Mouse (Mus musculus) lung, postnatal 4 days (tissue): ENCODE measurements around the gene Fasn.

Experiments
- DNase-seq, 2 experiments: peaks; one replicate each; pipeline ENCODE4 v3.0.0; 2021

Fasn gene

DNA sequence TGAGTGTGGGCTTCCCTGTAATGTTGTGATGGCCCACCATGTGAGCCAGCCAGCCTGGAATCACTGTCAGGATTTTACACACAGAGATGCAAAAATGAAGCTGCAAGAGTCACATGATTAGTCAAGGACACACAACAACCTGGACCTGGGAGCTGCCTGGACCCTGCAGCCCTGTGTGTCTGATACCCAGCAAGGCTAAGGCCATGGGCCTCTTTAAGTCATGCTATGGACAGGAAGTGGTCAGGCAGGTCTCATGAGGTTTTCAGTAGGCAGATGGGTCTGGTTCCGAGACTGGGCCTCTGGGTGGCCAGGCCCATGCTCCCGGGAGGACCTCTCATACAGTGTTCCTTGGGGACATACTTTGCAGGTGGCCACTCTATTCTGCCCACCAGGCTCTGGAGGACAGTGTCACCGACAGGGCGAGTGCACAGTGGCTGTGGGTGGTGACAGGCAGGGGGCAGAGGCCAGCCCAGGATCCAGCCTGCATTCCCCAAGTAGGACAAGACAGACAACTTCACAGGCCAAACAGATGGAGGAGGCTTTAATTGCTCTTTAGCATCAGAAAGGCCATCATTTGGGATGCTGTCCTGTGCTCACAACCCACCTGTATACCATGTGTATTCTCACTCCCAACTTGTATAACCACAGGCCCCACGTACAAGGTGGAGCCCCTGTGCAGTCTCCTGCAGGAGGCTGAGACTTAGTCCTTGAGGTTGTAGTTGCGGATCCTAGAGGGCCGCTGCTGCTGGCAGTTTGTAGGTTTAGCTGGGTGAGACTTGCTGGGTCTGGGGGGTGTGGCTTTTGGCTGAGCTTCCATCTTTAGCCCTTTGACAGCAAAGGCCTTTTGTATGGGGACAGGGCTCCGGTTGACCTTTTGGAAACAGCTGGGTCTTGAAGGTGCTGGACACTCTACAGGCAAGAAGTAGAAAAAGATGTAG is 1.9 kb upstream of the Fasn start:
- no peak for DNase-seq

DNA sequence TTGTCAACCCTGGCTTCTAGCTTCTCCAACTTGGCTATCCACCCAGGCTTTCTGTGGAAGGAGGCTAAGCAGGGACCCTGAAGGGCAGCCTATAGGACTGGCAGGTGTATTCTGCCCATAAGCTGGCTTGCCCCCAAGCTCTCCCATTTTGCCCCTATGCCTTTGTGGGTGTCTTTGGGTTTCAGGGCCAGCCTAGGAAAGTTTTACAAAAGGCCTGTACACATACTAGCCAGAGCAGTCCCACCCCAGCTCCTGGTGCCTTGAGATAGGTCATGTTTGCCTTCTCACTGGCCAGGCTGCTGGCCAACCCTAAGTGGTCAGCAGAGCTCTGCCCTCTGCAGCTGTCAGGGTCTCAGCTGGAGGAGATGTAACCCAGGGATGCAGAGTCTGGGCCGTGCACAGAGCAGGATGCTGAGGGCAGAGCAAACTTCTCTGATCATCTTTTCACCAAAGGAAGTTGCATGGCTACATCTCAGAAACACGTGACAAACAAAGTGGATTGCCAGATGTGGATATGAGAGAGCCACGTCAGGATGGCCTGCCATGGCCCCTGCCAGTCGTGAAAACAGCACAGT is 1.0 kb upstream of the Fasn start:
- no peak for DNase-seq

DNA sequence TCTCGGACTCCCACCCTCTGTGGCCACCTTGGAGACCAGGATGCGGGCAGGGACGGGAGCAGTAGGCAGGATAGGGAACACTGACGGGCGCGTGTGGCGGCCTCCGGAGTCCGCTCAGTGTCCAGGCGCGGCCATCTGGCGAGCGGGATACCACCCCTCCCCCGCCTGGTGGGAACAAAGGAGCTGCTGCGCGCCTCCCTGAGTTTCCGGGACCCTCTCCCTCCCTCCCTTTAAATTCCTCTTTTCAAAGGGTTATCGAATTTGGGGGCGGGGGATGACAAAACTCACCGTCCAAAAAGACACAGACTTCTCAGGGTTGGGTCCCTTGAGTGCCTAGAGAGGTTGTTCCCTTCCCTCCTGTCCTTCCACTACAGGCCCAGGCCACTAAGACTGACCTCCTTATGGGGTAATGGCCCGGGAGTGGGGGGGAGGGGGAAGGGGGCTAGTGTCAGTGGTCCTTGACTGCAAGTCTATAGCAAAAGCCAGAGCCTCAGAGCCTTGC is 491 bp upstream of the Fasn start:
- DNase-seq: no peak

GRCm38 (mm10) chr11:120823551-120823947 is 798 bp downstream of the Fasn start:
- DNase-seq: no peak

DNA sequence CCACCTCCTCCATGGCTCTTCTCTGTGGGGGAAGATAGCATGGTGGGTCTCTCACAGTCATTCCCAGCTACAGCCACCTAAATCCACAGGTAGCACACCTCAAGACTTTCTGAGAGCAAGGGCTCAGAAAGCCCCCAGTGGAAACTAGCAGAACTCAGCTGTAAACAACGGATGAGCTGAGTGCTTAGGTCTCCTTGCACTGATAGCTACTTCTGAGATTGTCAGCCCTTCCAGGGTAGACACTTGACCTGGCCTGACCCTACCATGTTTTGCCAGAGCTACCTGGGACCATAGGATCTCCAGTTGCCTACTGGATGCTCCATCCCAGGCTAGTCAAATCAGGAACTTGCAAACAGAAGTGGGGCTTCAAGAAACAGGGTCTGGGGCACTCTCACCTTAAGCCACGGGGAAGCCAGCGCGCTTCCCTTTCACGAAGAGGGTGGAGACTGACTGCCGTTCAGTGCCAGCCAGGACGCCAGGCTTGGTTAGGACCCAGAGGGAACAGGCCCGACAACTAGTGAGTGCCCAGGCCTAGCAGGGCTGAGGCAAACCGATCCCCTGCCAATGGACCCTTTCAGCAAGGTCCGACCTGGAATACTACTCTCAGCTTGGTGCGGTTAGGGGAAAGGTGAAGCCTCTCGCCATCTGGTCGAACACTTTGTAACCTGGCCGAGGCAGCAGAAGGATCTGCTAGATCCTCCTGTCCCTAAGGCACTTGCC is 1.4 kb downstream of the Fasn start:
- peak in 1 of 2 experiments; percentile 37 for DNase-seq

DNA sequence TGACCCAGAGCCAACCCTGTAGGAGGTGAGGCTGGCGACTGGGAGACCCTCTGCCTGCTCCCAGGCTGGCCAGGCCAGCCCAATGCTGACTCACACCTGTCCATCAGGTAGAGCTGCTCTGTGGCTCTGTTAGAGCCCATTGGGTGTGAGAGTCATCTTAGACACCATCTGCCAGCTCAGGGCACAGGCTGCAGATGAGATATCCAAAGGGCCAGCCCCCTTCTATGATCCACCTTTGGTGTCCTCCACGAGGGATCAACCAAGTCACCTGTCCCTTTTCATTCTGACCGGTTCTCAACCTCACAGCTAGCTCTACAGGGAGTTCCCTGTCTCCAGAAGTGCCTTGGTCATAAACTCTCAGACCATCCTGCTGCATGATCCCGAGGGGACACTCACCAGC is 2.0 kb downstream of the Fasn start:
- DNase-seq: no peak

- DNase-seq: peak; percentile 39 to 57
Observed at GRCm38 (mm10) chr11:120821076-120821922, 3.0 kb downstream of the Fasn start.

DNA sequence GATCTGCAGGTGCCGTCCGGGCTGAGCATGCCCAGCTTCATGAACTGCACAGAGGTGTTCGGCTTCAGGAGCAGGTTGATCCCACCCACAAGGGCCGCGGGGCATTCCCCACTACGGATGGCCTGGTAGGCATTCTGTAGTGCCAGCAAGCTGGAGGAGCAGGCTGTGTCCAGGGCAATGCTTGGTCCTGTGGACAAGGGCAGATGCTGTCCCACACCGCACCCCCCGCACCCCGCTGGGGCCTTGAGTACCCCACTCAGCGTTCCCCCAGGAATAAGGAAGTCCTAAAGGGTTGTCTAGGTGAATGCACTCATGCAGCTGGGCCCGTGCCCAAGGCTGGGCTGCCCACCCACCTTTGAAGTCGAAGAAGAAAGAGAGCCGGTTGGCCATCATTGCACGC is 3.8 kb downstream of the Fasn start:
- DNase-seq: no peak

GRCm38 (mm10) chr11:120819556-120819955 is 4.8 kb downstream of the Fasn start:
- no peak for DNase-seq

DNA sequence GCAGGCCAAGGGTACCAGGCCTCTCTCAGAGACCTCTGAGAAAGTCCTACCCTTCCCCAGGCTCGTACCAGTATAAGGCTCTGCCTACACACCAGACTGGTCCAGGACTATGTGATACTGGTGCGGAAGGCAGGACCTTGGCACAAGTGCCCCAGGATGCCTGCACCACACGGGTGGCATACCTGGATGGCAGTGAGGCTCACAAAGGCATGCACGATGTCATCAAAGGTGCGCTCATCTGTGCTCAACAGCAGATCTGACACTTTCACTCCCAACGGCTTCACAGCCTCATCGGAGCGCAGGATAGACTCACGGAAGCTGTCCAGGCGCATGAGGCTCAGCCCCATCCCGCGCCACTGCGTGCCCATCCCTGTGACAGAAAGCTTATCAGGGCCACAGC is 6.1 kb downstream of the Fasn start:
- DNase-seq: no peak

DNA sequence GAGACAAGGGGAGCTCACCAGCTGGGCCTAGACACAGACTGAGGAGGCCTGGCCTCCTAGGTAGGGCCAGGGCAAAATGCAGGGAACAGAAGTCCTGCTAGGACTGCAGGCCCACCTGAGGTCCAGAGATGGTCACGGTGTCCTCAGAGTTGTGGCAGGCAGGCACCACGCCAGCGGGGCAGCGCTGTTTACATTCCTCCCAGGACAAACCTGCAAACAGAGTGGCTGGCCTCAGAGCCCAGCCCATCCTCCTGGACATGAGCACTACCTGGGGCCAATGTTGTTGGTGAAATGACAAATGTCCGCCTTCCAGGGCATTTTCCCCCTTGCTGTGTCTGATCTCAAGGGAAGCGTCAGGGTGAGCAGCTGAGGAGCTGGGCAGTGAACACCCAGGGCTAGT is 7.0 kb downstream of the Fasn start:
- no peak for DNase-seq

DNA sequence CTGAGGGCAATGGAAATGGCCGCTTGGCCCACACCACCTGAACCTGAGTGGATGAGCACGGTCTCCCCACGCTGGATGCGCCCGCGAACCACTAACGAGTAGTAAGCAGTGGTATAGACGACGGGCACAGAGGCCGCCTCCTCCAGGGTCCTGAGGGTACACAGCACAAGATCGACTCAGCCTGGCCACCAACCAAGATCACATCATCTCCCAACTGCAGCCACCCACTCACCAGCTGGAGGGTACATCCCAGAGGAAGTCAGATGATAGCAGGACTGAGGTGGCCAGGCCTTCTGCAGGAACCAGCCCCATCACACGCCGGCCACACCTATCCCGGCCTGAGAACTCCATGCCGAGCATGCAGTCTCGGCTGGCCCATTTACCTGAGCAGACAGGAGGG is 12.3 kb downstream of the Fasn start:
- no peak for DNase-seq

GRCm38 (mm10) chr11:120808010-120808409 is 16.3 kb downstream of the Fasn start:
- no peak for DNase-seq

- DNase-seq: no peak
Observed at GRCm38 (mm10) chr11:120805375-120806298, 18.7 kb downstream of the Fasn start.

DNA sequence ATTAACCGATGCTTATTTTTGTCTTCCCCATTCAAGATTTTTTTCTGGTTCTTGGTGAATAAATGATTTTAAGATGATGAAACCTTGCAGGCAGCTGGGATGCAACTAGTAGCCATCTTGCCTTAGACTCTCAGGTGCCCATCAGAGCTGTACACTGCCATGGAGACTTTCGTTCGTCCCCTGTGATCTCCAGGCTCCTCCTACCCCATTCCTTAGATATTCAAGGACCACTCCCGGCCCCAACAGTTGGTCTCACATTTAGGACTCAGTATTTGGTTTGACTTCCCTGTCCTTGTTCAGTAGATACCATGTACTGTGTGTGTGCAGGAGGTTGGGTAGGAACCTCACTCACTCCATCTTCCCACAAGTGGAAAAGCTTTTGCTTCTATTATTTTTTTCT is 19.6 kb downstream of the Fasn start:
- no peak for DNase-seq

DNA sequence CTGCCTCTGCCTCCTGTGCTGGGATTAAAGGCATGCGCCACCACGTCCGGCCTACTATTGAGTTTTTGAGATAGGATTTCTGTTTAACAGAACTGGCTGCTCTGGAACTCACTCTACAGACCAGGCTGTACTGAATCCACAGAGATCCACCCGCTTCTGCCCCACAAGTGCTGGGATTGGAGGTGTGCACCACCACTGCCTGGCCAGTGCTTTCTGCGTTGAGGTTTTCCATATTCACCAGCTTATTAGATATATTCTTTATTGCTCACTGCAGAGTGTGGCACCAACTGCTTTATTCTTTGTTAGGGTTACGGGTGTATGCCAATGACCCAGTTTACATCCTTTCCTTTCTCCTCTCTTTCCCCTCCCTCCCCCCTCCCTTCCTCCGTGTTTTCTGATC is 20.1 kb downstream of the Fasn start:
- DNase-seq: no peak

DNA sequence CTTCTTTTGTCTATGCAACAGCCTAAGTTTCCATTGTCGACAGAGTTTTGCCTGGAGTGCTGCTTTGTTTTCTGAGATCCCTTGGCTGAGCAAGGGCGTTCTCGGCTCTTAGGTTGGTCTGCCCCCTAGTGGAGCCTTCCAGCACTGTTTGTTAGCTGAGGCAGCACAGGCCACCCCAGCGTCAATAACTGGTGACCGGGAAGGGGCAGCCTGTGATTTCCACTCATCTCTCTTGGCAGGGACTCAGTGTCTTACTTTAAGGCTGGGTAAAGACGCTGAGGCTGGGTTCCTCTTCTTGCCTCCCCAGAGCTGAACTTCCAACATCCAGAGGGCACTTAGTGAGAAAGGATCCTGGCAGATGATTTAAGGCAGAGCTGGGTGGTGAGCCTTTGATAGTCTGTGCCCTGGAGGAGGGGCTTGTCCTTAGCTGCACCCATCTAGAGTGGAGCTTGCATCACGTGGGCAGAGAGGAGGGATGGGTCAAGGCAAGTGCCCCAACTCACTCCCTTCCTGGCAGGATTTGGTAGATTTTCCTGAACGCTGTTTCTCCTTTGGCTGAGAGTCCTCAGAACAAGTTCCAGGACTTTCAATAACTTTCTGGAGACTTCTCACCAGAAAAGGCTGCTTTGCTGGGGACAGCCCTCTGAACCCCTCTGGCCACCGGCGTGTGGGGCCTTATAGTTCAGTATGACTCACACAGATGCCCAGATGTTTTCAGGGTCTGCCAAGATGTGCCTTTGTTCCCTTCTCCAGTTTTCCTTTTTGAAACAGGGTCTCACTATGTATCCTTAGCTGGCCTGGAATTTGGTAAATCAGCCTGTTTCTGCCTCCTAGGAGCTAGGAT is 24.1 kb downstream of the Fasn start:
- DNase-seq: peak; percentile 91 to 93

GRCm38 (mm10) chr11:120799316-120799890 is 24.9 kb downstream of the Fasn start:
- DNase-seq: peak in 1 of 2 experiments; percentile 24

- no peak for DNase-seq
Observed at GRCm38 (mm10) chr11:120798244-120798643, 26.1 kb downstream of the Fasn start.

DNA sequence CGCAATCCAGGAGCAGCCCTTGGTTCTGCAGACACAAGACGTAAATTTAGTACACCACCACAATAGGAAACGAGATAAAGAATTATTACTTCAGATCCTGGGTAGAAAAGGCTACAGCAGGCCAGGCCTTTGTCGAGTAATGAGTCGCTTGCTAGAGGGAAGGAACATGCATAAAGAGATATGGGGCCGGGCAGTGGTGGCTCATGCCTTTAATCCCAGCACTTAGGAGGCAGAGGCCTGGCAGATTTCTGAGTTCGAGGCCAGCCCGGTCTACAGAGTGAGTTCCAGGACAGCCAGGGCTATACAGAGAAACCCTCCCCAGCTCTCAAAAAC is 27.8 kb downstream of the Fasn start:
- no peak for DNase-seq
